Mouse (Mus musculus) C2C12 (cell line): ENCODE measurements at regions not wholly inside any gene's neighbourhood (a gene's known extent, or its start where the extent isn't known, plus 50 kb on each side); places are given as distances from the start of the nearest gene placed in this dataset.

ENCODE experiments used
- CTCF ChIP-seq: IDR thresholded peaks from one replicate; pipeline ENCODE4 v1.5.1; 2011; ENCODE audit not compliant: control insufficient read depth, insufficient read depth, insufficient read length
- USF1 ChIP-seq: IDR thresholded peaks from one replicate; pipeline ENCODE4 v1.6.1; 2011; ENCODE audit warnings: low read depth, mild to moderate bottlenecking, control low read depth, moderate library complexity

DNA sequence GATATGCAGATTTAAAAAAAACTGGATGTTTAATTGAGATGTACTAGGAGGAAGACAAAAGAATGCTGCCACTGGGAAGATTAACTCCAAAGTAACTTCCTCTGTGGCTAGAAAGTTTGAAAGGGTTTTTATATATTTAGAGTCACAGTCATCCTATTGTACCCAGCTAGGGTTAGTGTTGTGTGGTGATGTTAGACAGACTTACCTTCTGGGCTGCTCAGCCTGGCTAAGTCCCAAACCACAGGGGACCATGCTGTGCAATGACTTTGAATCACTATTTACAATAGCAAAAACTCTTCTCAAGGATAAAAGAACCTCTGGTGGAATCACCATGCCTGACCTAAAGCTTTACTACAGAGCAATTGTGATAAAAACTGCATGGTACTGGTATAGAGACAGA is 363.2 kb downstream of the Tlr4 start:
- TF ChIP-seq CTCF (no peak), USF1 (no peak)
